Mouse (Mus musculus) layer of hippocampus, postnatal 36 days (tissue): Measurements from ENCODE around the gene Ciz1. TPM values are rescaled to one million over a fixed set of nuclear protein-coding genes. Genes with fewer than 3 reads are reported as not detected.

Experiments used
- DNase-seq, 2 experiments: peaks; one replicate each; pipeline ENCODE4 v3.0.0; 2022
- microRNA-seq, 2 experiments: library from miRNA; unstranded; fragments of <30 nt; microRNA quantifications; one replicate each; pipeline ENCODE4 v1.2.0; 2021
- total RNA-seq, 2 experiments: library from RNA; stranded (reverse); gene quantifications; 2 replicates each; pipeline ENCODE4 v1.2.3; 2021

Gene Ciz1
- total RNA-seq, 2 experiments from 2014 or later = 69.8 to 94.5 TPM

- DNase-seq = no peak
Observed at GRCm38 (mm10) chr2:32418430-32419151, 66.5 kb downstream of the Ciz1 start.

GRCm38 (mm10) chr2:32419359-32419758 is 67.2 kb downstream of the Ciz1 start:
- no peak for DNase-seq

GRCm38 (mm10) chr2:32420066-32420608 is 68.0 kb downstream of the Ciz1 start:
- no peak for DNase-seq

- DNase-seq = no peak
Observed at GRCm38 (mm10) chr2:32420647-32421046, 68.5 kb downstream of the Ciz1 start.

- DNase-seq = no peak
Observed at GRCm38 (mm10) chr2:32421851-32422251, 69.7 kb downstream of the Ciz1 start.

GRCm38 (mm10) chr2:32423481-32424331 is 71.6 kb downstream of the Ciz1 start:
- peak in 1 of 2 experiments; percentile 27 for DNase-seq

- DNase-seq = no peak
Observed at GRCm38 (mm10) chr2:32424796-32425195, 72.7 kb downstream of the Ciz1 start.

DNA sequence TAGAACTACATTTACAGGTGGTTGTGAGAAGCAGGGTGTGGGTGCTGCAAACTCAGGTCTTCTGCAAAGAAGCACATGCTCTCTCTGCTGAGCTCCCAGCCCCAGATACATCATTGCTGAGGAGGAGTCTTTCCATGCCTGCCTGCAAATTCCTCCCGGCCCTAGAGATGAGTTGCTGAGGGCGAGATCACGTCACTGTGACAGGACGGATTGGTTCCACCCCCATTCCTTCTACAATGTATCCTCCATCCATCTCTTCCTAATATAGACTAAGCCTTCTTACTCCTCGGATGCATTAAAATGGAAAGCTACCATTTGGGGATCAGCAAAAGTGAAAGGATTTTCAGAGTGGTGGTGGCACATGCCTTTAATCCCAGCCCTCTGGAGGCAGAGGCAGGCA is 73.4 kb downstream of the Ciz1 start:
- no peak for DNase-seq

GRCm38 (mm10) chr2:32426141-32426540 is 74.0 kb downstream of the Ciz1 start:
- DNase-seq = no peak

DNA sequence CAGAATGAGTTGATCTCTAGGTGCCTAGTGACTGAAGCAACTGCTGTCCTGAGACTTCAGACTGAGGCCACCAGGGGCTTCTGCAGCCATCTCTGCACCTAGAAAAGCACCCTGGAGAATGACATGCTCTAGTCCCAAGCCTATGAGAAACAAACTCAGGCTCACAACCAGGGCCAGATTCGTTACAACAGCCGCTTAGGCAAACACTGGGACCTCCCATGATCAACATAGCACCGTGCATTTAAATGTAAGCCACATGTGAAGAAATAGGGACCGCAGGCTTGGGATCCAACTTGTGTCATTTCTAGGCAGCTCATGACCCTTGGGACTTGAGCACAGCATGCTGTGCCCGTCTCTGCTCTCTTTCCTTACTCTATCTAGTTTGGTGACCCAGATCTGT is 75.6 kb downstream of the Ciz1 start:
- no peak for DNase-seq

DNA sequence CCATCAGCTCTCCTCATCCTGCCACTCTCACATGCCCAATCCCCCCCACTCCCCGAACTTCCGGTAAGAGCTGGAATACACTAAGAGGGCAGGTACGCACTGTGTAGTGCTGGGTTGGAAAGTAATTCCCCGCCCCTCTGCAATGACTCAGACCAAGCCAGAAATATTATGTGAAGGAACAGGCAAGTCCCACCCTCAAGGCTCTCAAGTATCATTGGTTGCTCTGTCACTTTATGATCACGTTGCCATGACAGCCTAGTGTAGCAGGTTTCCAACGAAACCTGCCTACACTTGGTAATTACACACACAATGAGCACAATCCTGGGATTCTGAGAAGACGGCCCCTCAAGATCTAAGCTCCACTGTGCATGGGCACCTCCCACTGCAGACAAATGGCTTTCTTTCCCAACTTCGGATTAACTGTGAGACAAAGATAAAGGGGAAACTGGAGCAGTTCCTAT is 76.2 kb downstream of the Ciz1 start:
- peak; percentile 41 to 58 for DNase-seq

DNA sequence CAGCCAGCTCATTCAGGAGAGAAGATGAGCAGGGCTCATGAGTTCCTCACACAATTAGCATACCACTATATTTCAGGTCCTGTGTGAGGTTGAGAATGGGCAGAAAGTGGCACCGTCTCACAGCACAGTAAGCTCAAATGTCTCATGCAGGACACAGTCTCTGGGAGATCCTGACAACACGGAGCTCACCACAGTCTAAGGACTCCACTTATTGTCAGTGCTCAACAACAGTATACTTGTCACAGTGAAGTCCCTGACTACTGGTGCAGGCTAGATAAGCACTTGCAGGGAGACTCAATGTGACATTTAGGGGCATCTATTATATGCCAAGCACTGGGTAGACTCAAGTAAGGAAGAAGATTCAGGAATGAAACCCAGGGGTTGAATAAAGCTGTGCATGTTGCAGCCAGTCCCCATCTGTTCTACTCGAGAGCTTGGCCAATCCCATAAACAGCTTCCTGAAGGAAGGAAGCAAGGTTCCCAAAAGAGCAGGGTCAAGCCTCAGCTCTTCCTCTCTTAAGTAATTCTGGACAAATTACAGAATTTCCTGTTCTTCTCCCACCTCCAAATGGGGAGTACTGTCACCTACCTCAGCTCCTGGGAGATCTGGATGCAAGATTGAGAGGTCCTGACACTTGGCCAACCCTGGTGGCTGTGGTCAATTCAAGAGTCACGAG is 77.2 kb downstream of the Ciz1 start:
- no peak for DNase-seq

Small RNA genes within 50 kb of the gene (microRNA-seq; reads per million reads assigned to microRNA genes)
- gene Gm23363 (0 to 0.90 reads per million in 2 experiments), gene Mir199b (0 to 0.42 reads per million in 2 experiments)

Other genes starting within 250 kb of the Ciz1 start
- 100 to 1,000 TPM; 271 to 276 TPM for gene Prrc2b, start 201.2 kb upstream of the Ciz1 start, total RNA-seq
- gene Pomt1, start 115.7 kb upstream of the Ciz1 start, total RNA-seq = 10 to 100 TPM; 25.6 to 26.4 TPM
- 10 to 100 TPM; 53.1 to 58.3 TPM for gene Uck1, start 92.2 kb upstream of the Ciz1 start, total RNA-seq
- 10 to 100 TPM; 79.9 to 81.2 TPM for gene Golga2, start 64.9 kb upstream of the Ciz1 start, total RNA-seq
- 100 to 1,000 TPM; 208 to 224 TPM for gene Swi5, start 64.3 kb upstream of the Ciz1 start, total RNA-seq
- gene Dnm1, start 1.0 kb downstream of the Ciz1 start, total RNA-seq = 1,000 to 10,000 TPM; 1,246 to 1,312 TPM
- gene 1110008P14Rik, start 29.6 kb downstream of the Ciz1 start, total RNA-seq = 100 to 1,000 TPM; 160 to 170 TPM
- gene Lcn2, start 35.9 kb downstream of the Ciz1 start, total RNA-seq = 10 to 100 TPM in 1 of 2 experiments, under 1 TPM in 1; 0.65 to 13.4 TPM
- gene Ptges2, start 43.6 kb downstream of the Ciz1 start, total RNA-seq = 10 to 100 TPM; 37.1 to 37.7 TPM
- 1 to 10 TPM; 4.2 to 4.4 TPM for gene Naif1, start 98.1 kb downstream of the Ciz1 start, total RNA-seq
- gene Slc25a25, start 99.1 kb downstream of the Ciz1 start, total RNA-seq = 10 to 100 TPM; 58.1 to 60.0 TPM
- 10 to 100 TPM; 69.4 to 69.8 TPM for gene Fam102a, start 183.0 kb downstream of the Ciz1 start, total RNA-seq
- 10 to 100 TPM; 69.1 to 81.8 TPM for gene Dpm2, start 218.5 kb downstream of the Ciz1 start, total RNA-seq
- gene Pip5kl1, start 222.5 kb downstream of the Ciz1 start, total RNA-seq = 1 to 10 TPM; 2.9 to 3.8 TPM
- 1 to 10 TPM in 1 of 2 experiments, under 1 TPM in 1; 0.37 to 1.0 TPM for gene 9430097D07Rik, start 223.4 kb downstream of the Ciz1 start, total RNA-seq
- 10 to 100 TPM; 35.6 to 41.2 TPM for gene St6galnac4, start 234.8 kb downstream of the Ciz1 start, total RNA-seq
- 100 to 1,000 TPM; 114 to 117 TPM for gene St6galnac6, start 247.4 kb downstream of the Ciz1 start, total RNA-seq